In genomic region chr16:18836073-18836467, GRCm38 (mm10) we compare ENCODE assay signal across 8 mouse cellular contexts. TPM values are rescaled to one million over a fixed set of nuclear protein-coding genes. Genes with fewer than 3 reads are reported as not detected.
DNase-seq lines count a peak whose midpoint lies in the region; ATAC-seq and TF ChIP-seq lines count a peak whose summit lies in the region.

No protein-coding gene starts in this region.

- peaks cover 20% of the 10 kb centered on the region for H3K79me2 ChIP-seq in CH12.LX (replicated peaks; ENCODE audit: control insufficient read depth, extremely low read depth, insufficient read depth, poor library complexity, severe bottlenecking)

- TF ChIP-seq CTCF in CH12.LX (conservative IDR thresholded peaks at IDR 0.05 in 1 of 2, IDR thresholded peaks at IDR 0.05 in 1 of 2; ENCODE audit: low read depth in 2 of 2, low read length in 2 of 2) = no peak

- H3K4me2 ChIP-seq in CH12.LX (ENCODE audit: insufficient read depth, low read depth, poor library complexity, severe bottlenecking) = peak overlapping the region; percentile 53
- H3K4me2 ChIP-seq in forebrain, embryonic 15.5 days (replicated peaks) = peak overlapping the region; percentile 61
- peak overlapping the region; percentile 81 for H3K4me2 ChIP-seq in liver, embryonic 15.5 days

- in situ Hi-C loops in CH12.LX (cut with MboI; ENCODE audit: low pct_ligation_motif_present, low pct_unique_long_range_greater_than_20kb, low sequenced_read_pairs) = no loop called here

- peak overlapping the region; percentile 93; the same call in 1 of the 2 replicates for H3K27ac ChIP-seq in heart, embryonic 10.5 days
- H3K27ac ChIP-seq in CH12.LX (ENCODE audit: insufficient read depth, low read depth) = no peak overlapping the region
- no peak overlapping the region for H3K27ac ChIP-seq in forebrain, embryonic 15.5 days (replicated peaks)
- no peak overlapping the region for H3K27ac ChIP-seq in liver, embryonic 15.5 days (replicated peaks)

- H3K9me3 ChIP-seq in heart, embryonic 10.5 days = no peaks in the 10 kb centered on the region
- H3K9me3 ChIP-seq in CH12.LX (replicated peaks; ENCODE audit: low read length) = no peaks in the 10 kb centered on the region
- H3K9me3 ChIP-seq in forebrain, embryonic 15.5 days = no peaks in the 10 kb centered on the region
- H3K9me3 ChIP-seq in liver, embryonic 15.5 days (replicated peaks) = no peaks in the 10 kb centered on the region

- intact Hi-C loops in gastrocnemius, postnatal 36 days (cut with DNase I) = no loop called here

- H3K4me3 ChIP-seq in heart, embryonic 10.5 days = peak overlapping the region; percentile 85
- peak overlapping the region in 2 of 3 experiments; percentile 68 to 96 for H3K4me3 ChIP-seq in CH12.LX (replicated peaks in 1 of 3; ENCODE audit: low read depth in 2 of 3, low read length in 2 of 3, poor library complexity in 1 of 3)
- H3K4me3 ChIP-seq in forebrain, embryonic 15.5 days = peak overlapping the region; percentile 99
- peak overlapping the region; percentile 85 for H3K4me3 ChIP-seq in liver, embryonic 15.5 days (replicated peaks)

- dilution Hi-C loops in CH12.LX (cut with MboI; ENCODE audit: extremely low pct_ligation_motif_present, extremely low pct_unique_long_range_greater_than_20kb, low sequenced_read_pairs) = no loop called here

- TF ChIP-seq EP300 in CH12.LX (IDR thresholded peaks at IDR 0.05; ENCODE audit: low read length) = no peak

- 26% methylated on average over 3 of the region's 3 CpGs for WGBS in heart, embryonic 10.5 days
- WGBS in forebrain, embryonic 15.5 days = 31% methylated on average over 3 of the region's 3 CpGs
- 23% methylated on average over 3 of the region's 3 CpGs for WGBS in liver, embryonic 15.5 days (ENCODE audit: insufficient replicate concordance)

- ATAC-seq in forebrain, embryonic 15.5 days (replicated peaks) = peak; percentile 59
- ATAC-seq in liver, embryonic 15.5 days (ENCODE audit: insufficient read depth) = 0 out of 2 replicates have a peak, but pooled peaks have one; percentile 7

- no peak overlapping the region for H3K9ac ChIP-seq in CH12.LX (ENCODE audit: insufficient read depth, low read depth)
- peak overlapping the region; percentile 91; the same call in 1 of the 2 replicates for H3K9ac ChIP-seq in forebrain, embryonic 15.5 days (replicated peaks)
- H3K9ac ChIP-seq in liver, embryonic 15.5 days = peak overlapping the region; percentile 92; the same call in 1 of the 2 replicates

- DNase-seq in heart, embryonic 10.5 days (ENCODE audit: low spot score) = no peak
- no peak for DNase-seq in heart, postnatal 4 days
- DNase-seq in CH12.LX (ENCODE audit: extremely low read depth) = no peak
- DNase-seq in T-cell, adult 2 months (ENCODE audit: low spot score) = no peak
- DNase-seq in adrenal gland, postnatal 14 days = no peak
- DNase-seq in gastrocnemius, postnatal 36 days = no peak

- no peak for TF ChIP-seq RAD21 in CH12.LX (IDR thresholded peaks at IDR 0.05; ENCODE audit: low read depth, low read length)

- no peaks in the 10 kb centered on the region for H3K27me3 ChIP-seq in heart, embryonic 10.5 days (ENCODE audit: insufficient read depth, poor library complexity, severe bottlenecking)
- H3K27me3 ChIP-seq in CH12.LX (replicated peaks) = no peaks in the 10 kb centered on the region
- no peaks in the 10 kb centered on the region for H3K27me3 ChIP-seq in forebrain, embryonic 15.5 days
- no peaks in the 10 kb centered on the region for H3K27me3 ChIP-seq in liver, embryonic 15.5 days

- H3K4me1 ChIP-seq in heart, embryonic 10.5 days = no peaks in the 10 kb centered on the region
- H3K4me1 ChIP-seq in CH12.LX (ENCODE audit: control insufficient read depth in 1 of 2, insufficient read depth in 2 of 2) = peaks cover 5 to 22% of the 10 kb centered on the region in 2 experiments
- peaks cover 9% of the 10 kb centered on the region for H3K4me1 ChIP-seq in forebrain, embryonic 15.5 days
- peaks cover 8% of the 10 kb centered on the region for H3K4me1 ChIP-seq in liver, embryonic 15.5 days (replicated peaks)

- TF ChIP-seq POLR2A in CH12.LX (IDR thresholded peaks at IDR 0.05; ENCODE audit: low read depth, low read length) = no peak

- peaks cover 58% of the 10 kb centered on the region for H3K36me3 ChIP-seq in heart, embryonic 10.5 days
- peaks cover 47 to 73% of the 10 kb centered on the region in 2 experiments for H3K36me3 ChIP-seq in CH12.LX (replicated peaks in 1 of 2; ENCODE audit: control insufficient read depth in 1 of 2, insufficient read depth in 1 of 2, low read length in 1 of 2)
- peaks cover 29% of the 10 kb centered on the region for H3K36me3 ChIP-seq in forebrain, embryonic 15.5 days
- peaks cover 59% of the 10 kb centered on the region for H3K36me3 ChIP-seq in liver, embryonic 15.5 days (replicated peaks)

TF ChIP-seq in CH12.LX, 34 proteins besides CTCF, POLR2A, EP300 and RAD21 (continues in another document):
- TF ChIP-seq E2F4 (IDR thresholded peaks at IDR 0.05; ENCODE audit: insufficient replicate concordance, low read depth, low read length) (no peak), MAZ (IDR thresholded peaks at IDR 0.05; ENCODE audit: low read depth, low read length) (no peak), BHLHE40 (IDR thresholded peaks at IDR 0.05; ENCODE audit: low read depth, low read length) (no peak), KAT2A (IDR thresholded peaks at IDR 0.05; ENCODE audit: insufficient replicate concordance, low read length) (no peak), TCF12 (IDR thresholded peaks at IDR 0.05; ENCODE audit: low read depth, low read length) (no peak), CHD2 (IDR thresholded peaks at IDR 0.05; ENCODE audit: low read length) (no peak; the same call in 1 of the 2 replicates), MYC (IDR thresholded peaks at IDR 0.05; ENCODE audit: low read depth, low read length) (no peak), SMC3 (IDR thresholded peaks at IDR 0.05; ENCODE audit: low read depth, low read length) (no peak), RCOR1 (conservative IDR thresholded peaks at IDR 0.05; ENCODE audit: low read depth, low read length) (no peak), ELF1 (IDR thresholded peaks at IDR 0.05; ENCODE audit: low read depth, low read length) (no peak), MAFK (IDR thresholded peaks at IDR 0.05; ENCODE audit: insufficient replicate concordance, low read length) (no peak), NELFE (IDR thresholded peaks at IDR 0.05; ENCODE audit: low read depth, low read length) (no peak)

RNA-seq across cellular contexts. Expression of gene 2510002D24Rik, which starts 0.3 kb away (rescaled TPM):
- polyA plus RNA-seq in heart, embryonic 10.5 days (2016; fragmentation: Nextera tagmentation; extraction: Ambion mirVana) = 41.3 and 47.4 TPM in 2 replicates
- 10 to 100 TPM; 18.8 to 20.8 TPM for total RNA-seq in heart, postnatal 4 days (2021)
- total RNA-seq in CH12.LX (2012; rRNA removed) = 69.9 and 84.9 TPM in 2 replicates
- 66.2 and 70.2 TPM in 2 replicates for total RNA-seq in CH12.LX (2014; rRNA removed)
- polyA plus RNA-seq in CH12.LX (2012; ENCODE audit: insufficient read length, low read depth) = 63.9 and 78.0 TPM in 2 replicates
- polyA plus RNA-seq in forebrain, embryonic 15.5 days (2015; fragmentation: Nextera tagmentation; extraction: Ambion mirVana) = 30.7 and 31.2 TPM in 2 replicates
- polyA plus RNA-seq in liver, embryonic 15.5 days (2015; fragmentation: Nextera tagmentation; extraction: Ambion mirVana) = 19.1 and 19.9 TPM in 2 replicates
- 15.4 and 19.3 TPM in 2 replicates for total RNA-seq in adrenal gland, postnatal 14 days (2021)
- total RNA-seq in gastrocnemius, postnatal 36 days (2021) = 10 to 100 TPM; 14.4 to 17.6 TPM

RNA-seq across cellular contexts. Expression of gene Gm28539, which starts 0.3 kb away (rescaled TPM):
- not detected in 2 replicates for polyA plus RNA-seq in heart, embryonic 10.5 days (2016; fragmentation: Nextera tagmentation; extraction: Ambion mirVana)
- total RNA-seq in heart, postnatal 4 days (2021) = under 1 TPM; 0.09 to 0.52 TPM
- total RNA-seq in CH12.LX (2012; rRNA removed) (2.9 and 3.9 TPM in 2 replicates), CH12.LX (2014; rRNA removed) (0.35 TPM in 1 of 2 replicates, not detected in the other)
- 12.2 and 23.9 TPM in 2 replicates for polyA plus RNA-seq in CH12.LX (2012; ENCODE audit: insufficient read length, low read depth)
- not detected in 2 replicates for polyA plus RNA-seq in forebrain, embryonic 15.5 days (2015; fragmentation: Nextera tagmentation; extraction: Ambion mirVana)
- polyA plus RNA-seq in liver, embryonic 15.5 days (2015; fragmentation: Nextera tagmentation; extraction: Ambion mirVana) = not detected in 2 replicates
- 1.8 and 5.6 TPM in 2 replicates for total RNA-seq in adrenal gland, postnatal 14 days (2021)
- 1 to 10 TPM in 1 of 2 experiments, not detected in 1; 1.7 TPM for total RNA-seq in gastrocnemius, postnatal 36 days (2021)

RNA-seq across cellular contexts. Expression of gene Cdc45, which starts 24.3 kb away (rescaled TPM):
- 50.8 and 58.4 TPM in 2 replicates for polyA plus RNA-seq in heart, embryonic 10.5 days (2016; fragmentation: Nextera tagmentation; extraction: Ambion mirVana)
- total RNA-seq in heart, postnatal 4 days (2021) = 10 to 100 TPM; 23.6 to 24.0 TPM
- total RNA-seq in CH12.LX (2012; rRNA removed) (144 and 156 TPM in 2 replicates), CH12.LX (2014; rRNA removed) (136 and 141 TPM in 2 replicates)
- polyA plus RNA-seq in CH12.LX (2012; ENCODE audit: insufficient read length, low read depth) = 117 and 127 TPM in 2 replicates
- polyA plus RNA-seq in forebrain, embryonic 15.5 days (2015; fragmentation: Nextera tagmentation; extraction: Ambion mirVana) = 24.8 and 27.3 TPM in 2 replicates
- 40.7 and 42.7 TPM in 2 replicates for polyA plus RNA-seq in liver, embryonic 15.5 days (2015; fragmentation: Nextera tagmentation; extraction: Ambion mirVana)
- total RNA-seq in adrenal gland, postnatal 14 days (2021) = 13.1 and 14.6 TPM in 2 replicates
- 1 to 10 TPM; 1.6 to 2.1 TPM for total RNA-seq in gastrocnemius, postnatal 36 days (2021)

RNA-seq across cellular contexts. Expression of gene Ufd1, which starts 24.5 kb away (rescaled TPM):
- polyA plus RNA-seq in heart, embryonic 10.5 days (2016; fragmentation: Nextera tagmentation; extraction: Ambion mirVana) = 77.4 and 85.2 TPM in 2 replicates
- 10 to 100 TPM; 73.1 to 76.0 TPM for total RNA-seq in heart, postnatal 4 days (2021)
- total RNA-seq in CH12.LX (2012; rRNA removed) = 43.6 and 54.5 TPM in 2 replicates
- 62.6 and 68.6 TPM in 2 replicates for total RNA-seq in CH12.LX (2014; rRNA removed)
- polyA plus RNA-seq in CH12.LX (2012; ENCODE audit: insufficient read length, low read depth) = 78.4 and 80.8 TPM in 2 replicates
- polyA plus RNA-seq in forebrain, embryonic 15.5 days (2015; fragmentation: Nextera tagmentation; extraction: Ambion mirVana) = 121 and 127 TPM in 2 replicates
- polyA plus RNA-seq in liver, embryonic 15.5 days (2015; fragmentation: Nextera tagmentation; extraction: Ambion mirVana) = 39.5 and 40.6 TPM in 2 replicates
- 90.5 and 95.1 TPM in 2 replicates for total RNA-seq in adrenal gland, postnatal 14 days (2021)
- 10 to 100 TPM; 40.3 to 46.4 TPM for total RNA-seq in gastrocnemius, postnatal 36 days (2021)

RNA-seq across cellular contexts. Expression of gene Mrpl40, which starts 40.6 kb away (rescaled TPM):
- polyA plus RNA-seq in heart, embryonic 10.5 days (2016; fragmentation: Nextera tagmentation; extraction: Ambion mirVana) = 123 and 138 TPM in 2 replicates
- 10 to 100 TPM; 60.2 to 60.7 TPM for total RNA-seq in heart, postnatal 4 days (2021)
- 115 and 159 TPM in 2 replicates for total RNA-seq in CH12.LX (2012; rRNA removed)
- total RNA-seq in CH12.LX (2014; rRNA removed) = 188 and 211 TPM in 2 replicates
- polyA plus RNA-seq in CH12.LX (2012; ENCODE audit: insufficient read length, low read depth) = 171 and 182 TPM in 2 replicates
- 62.9 and 67.0 TPM in 2 replicates for polyA plus RNA-seq in forebrain, embryonic 15.5 days (2015; fragmentation: Nextera tagmentation; extraction: Ambion mirVana)
- polyA plus RNA-seq in liver, embryonic 15.5 days (2015; fragmentation: Nextera tagmentation; extraction: Ambion mirVana) = 52.6 and 57.8 TPM in 2 replicates
- total RNA-seq in adrenal gland, postnatal 14 days (2021) = 57.0 and 62.0 TPM in 2 replicates
- total RNA-seq in gastrocnemius, postnatal 36 days (2021) = 10 to 100 TPM; 42.7 to 43.1 TPM
